Mouse (Mus musculus) gastrocnemius, postnatal 25 days (tissue): ENCODE results near the gene Zfp281. TPM values are rescaled to one million over a fixed set of nuclear protein-coding genes. Genes with fewer than 3 reads are reported as not detected.

Experiments used
- total RNA-seq, 2 experiments: library from RNA; stranded (reverse); gene quantifications; 1 replicate in 1 of 2; 2 replicates in 1 of 2; pipeline ENCODE4 v1.2.3; 2021

Gene Zfp281
- total RNA-seq, 2 experiments from 2014 or later = 8.3 to 10.2 TPM

Other genes with a start within 250 kb of the Zfp281 start
- gene Ddx59, start 209.6 kb upstream of the Zfp281 start, total RNA-seq = 10 to 100 TPM; 11.8 to 13.6 TPM
- under 1 TPM; 0.19 to 0.20 TPM for gene Kif14, start 158.6 kb upstream of the Zfp281 start, total RNA-seq